Mouse (Mus musculus) liver, postnatal 0 days (tissue): ENCODE measurements around the gene Rnf225. TPM values are rescaled to one million over a fixed set of nuclear protein-coding genes. Genes with fewer than 3 reads are reported as not detected.

Experiments
- ATAC-seq: fragments of 200-750 bp; cut with Nextera tagmentation; 2 replicates; pipeline ENCODE4 v1.8.0; 2017; ENCODE audit warnings: mild to moderate bottlenecking, moderate library complexity
- DNase-seq: peaks from one replicate; pipeline ENCODE4 v3.0.0-alpha.2; 2016
- H3K27ac ChIP-seq: fragments of 300-500 bp; sonication (generic); 2 replicates; pipeline ENCODE4 v1.5.1; 2014; ENCODE audit warnings: antibody characterized with exemption, moderate library complexity, mild to moderate bottlenecking, low read depth
- H3K27me3 ChIP-seq: fragments of 300-500 bp; sonication (generic); 2 replicates; pipeline ENCODE4 v1.6.1; 2014; ENCODE audit warnings: low read length, control low read depth, mixed read lengths; ENCODE audit not compliant: insufficient read depth
- H3K36me3 ChIP-seq: fragments of 300-500 bp; sonication (generic); replicated peaks from 2 replicates; pipeline ENCODE4 v1.6.1; 2014; ENCODE audit warnings: mild to moderate bottlenecking, control low read depth, low read length, moderate library complexity, mixed read lengths; ENCODE audit not compliant: insufficient read depth
- H3K4me1 ChIP-seq: fragments of 300-500 bp; sonication (generic); 2 replicates; pipeline ENCODE4 v1.6.1; 2014; ENCODE audit warnings: antibody characterized with exemption, mild to moderate bottlenecking, control low read depth; ENCODE audit not compliant: insufficient read depth
- H3K4me2 ChIP-seq: fragments of 300-500 bp; sonication (generic); 2 replicates; pipeline ENCODE4 v1.6.1; 2014; ENCODE audit warnings: low read depth, mild to moderate bottlenecking, low read length, moderate library complexity, mixed read lengths
- H3K4me3 ChIP-seq: fragments of 300-500 bp; sonication (generic); 2 replicates; pipeline ENCODE4 v1.5.1; 2014; ENCODE audit warnings: low read depth, low read length
- H3K9ac ChIP-seq: fragments of 300-500 bp; sonication (generic); replicated peaks from 2 replicates; pipeline ENCODE4 v1.6.1; 2014; ENCODE audit warnings: mild to moderate bottlenecking, moderate library complexity
- H3K9me3 ChIP-seq: fragments of 300-500 bp; sonication (generic); 2 replicates; pipeline ENCODE4 v1.6.1; 2016; ENCODE audit warnings: mild to moderate bottlenecking, control low read depth, low read length, mixed read lengths
- CTCF ChIP-seq: sonication (generic); IDR thresholded peaks from 2 replicates; pipeline ENCODE4 v1.5.1; 2016; ENCODE audit warnings: antibody characterized with exemption, low read depth
- EP300 ChIP-seq: IDR thresholded peaks from 2 replicates; pipeline ENCODE4 v1.6.1; 2016; ENCODE audit warnings: antibody characterized with exemption, low read depth, mild to moderate bottlenecking
- WGBS: fragments of 180-500 bp; shearing (Covaris S2); extraction: QIAGEN DNeasy Blood & Tissue Kit; methylation state at CpG from one replicate; pipeline ENCODE4 v1.1.7; 2014; ENCODE audit not compliant: insufficient replicate concordance; 5-methylcytosine and 5-hydroxymethylcytosine counted together
- polyA plus RNA-seq: library from polyadenylated mRNA; unstranded; fragments of >200 nt; fragmentation: Nextera tagmentation; extraction: Ambion mirVana; gene quantifications from 2 replicates; pipeline ENCODE4 v1.2.1, GENCODE M21; 2015

Gene Rnf225
- polyA plus RNA-seq, 1 experiment from 2014 or later: 0.05 TPM

DNA sequence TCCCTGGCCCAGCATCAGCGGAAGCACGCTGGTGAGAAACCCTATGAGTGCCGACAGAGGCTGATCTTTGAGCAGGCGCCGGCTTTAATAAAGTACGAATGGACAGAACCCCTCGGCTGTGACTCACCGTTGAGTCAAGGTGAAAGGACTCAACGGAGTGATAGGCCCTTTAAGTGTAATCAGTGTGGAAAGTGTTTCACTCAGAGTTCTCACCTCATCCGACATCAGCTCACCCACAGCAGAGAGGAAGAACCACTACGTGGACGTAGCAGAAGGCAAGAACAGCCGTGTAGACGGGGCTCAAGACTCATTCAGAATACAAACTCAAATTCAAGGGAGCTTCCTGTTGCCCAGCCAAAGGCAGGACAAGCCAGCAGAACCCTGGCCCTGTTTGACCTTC, 36.3 kb upstream of the Rnf225 start:
- DNase-seq (no peak), ATAC-seq (no peak)
- TF ChIP-seq CTCF (no peak), EP300 (no peak)
- Histone ChIP-seq H3K4me2 (no peak overlapping the region), H3K9ac (no peak overlapping the region), H3K27me3 (no peaks in the 10 kb centered on the region), H3K9me3 (no peaks in the 10 kb centered on the region), H3K4me3 (no peak overlapping the region), H3K4me1 (no peaks in the 10 kb centered on the region), H3K27ac (no peak overlapping the region), H3K36me3 (peaks cover 28% of the 10 kb centered on the region)
- WGBS: 85% methylated on average over 14 of the region's 14 CpGs

DNA sequence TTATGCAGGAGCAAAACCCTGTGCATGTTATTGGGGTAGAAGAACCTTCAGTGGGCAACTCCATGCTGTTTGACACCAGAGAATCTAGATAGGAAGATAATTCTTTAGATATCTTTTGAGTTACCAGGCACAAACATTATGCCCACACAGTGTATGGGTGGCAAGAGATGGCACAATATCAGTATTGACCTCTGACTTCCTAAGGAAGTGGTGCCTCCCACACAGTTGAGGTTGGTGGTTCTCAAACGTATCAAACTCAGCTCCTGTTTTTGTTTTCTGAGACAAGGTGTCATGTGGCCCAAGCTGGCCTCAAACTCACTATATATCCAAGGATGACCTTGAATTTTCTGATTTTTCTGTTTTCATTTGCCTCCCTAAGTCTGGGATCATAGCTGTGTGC, 35.9 kb upstream of the Rnf225 start:
- Histone ChIP-seq H3K4me3 (no peak overlapping the region), H3K4me2 (no peak overlapping the region), H3K27me3 (no peaks in the 10 kb centered on the region), H3K36me3 (peaks cover 26% of the 10 kb centered on the region), H3K27ac (no peak overlapping the region), H3K4me1 (no peaks in the 10 kb centered on the region), H3K9me3 (no peaks in the 10 kb centered on the region), H3K9ac (no peak overlapping the region)
- DNase-seq (no peak), ATAC-seq (no peak)
- TF ChIP-seq CTCF: no peak
- TF ChIP-seq EP300: no peak
- WGBS: 45% methylated on average over 1 of the region's 1 CpGs

DNA sequence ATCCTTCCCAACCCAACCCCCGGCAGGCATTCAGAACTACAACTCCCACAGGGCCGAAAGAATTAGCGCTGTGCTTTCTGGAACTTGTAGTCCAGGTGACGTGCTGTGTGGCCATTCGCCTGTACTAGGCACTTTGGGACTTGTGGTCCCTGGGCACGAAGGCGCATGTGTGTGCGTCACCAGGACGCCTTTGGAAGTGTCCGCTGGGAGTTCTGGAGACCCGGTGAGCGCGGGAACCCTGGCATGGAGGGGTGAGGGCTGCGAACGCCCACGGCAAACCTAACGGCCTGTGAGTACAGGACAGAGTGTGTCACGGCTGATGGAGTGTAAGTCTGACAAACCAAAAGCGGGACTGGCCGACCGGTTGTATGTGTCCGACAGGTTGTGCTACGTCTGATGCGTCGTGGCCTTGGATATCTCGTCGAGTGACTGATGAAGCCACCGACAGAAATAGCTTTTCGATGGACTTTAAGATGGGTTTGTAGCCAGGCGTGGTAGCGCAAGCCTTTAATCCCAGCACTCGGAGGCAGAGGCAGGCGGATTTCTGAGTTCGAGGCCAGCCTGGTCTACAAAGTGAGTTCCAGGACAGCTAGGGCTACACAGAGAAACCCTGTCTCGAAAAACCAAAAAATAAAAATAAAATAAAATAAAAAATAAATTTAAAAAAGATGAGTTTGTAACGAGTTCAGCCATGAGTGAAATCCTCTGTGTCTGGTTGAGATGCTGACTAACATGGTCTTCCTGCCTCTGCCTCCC, 29.4 kb upstream of the Rnf225 start, which contains the start of gene Zscan22:
TSS of gene Zscan22 (plus strand) at position 161 of the 756 bp plus-strand sequence.
- Histone ChIP-seq H3K27me3 (no peaks in the 10 kb centered on the region), H3K4me1 (peaks cover 7% of the 10 kb centered on the region; the same call in 1 of the 2 replicates), H3K27ac (peak within 1 kb of the TSS; percentile 19; the same call in 1 of the 2 replicates), H3K36me3 (no peaks in the 10 kb centered on the region), H3K4me2 (peak within 1 kb of the TSS; percentile 69), H3K4me3 (peak within 1 kb of the TSS; percentile 58), H3K9me3 (no peaks in the 10 kb centered on the region), H3K9ac (peak within 1 kb of the TSS; percentile 60)
- WGBS: 5% methylated on average over 36 of the region's 36 CpGs
- DNase-seq (peak; percentile 88), ATAC-seq (peak; percentile 100)
- no peak for TF ChIP-seq CTCF
- TF ChIP-seq EP300: no peak

DNA sequence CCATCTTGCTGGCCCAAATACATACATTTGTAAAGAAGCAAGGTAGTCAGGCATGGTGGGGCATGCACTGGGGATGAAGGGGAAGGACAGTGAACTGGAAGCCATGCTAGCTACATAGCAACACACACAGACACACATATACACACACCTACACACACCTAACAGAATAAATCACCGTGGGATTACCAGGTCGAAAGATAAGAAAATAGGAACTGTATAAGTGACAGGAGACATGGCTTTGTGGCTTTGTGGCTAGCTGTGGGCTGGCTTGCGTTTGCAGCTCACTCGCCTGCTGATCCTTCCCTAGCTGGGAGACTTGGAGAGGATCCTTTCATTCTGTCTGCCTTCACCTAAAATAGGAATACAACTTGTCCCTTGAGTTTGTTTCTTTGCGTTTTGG, 25.7 kb upstream of the Rnf225 start:
- ATAC-seq (no peak), DNase-seq (no peak)
- H3K9me3 ChIP-seq: no peaks in the 10 kb centered on the region
- no peak overlapping the region for H3K4me3 ChIP-seq
- H3K9ac ChIP-seq: no peak overlapping the region
- H3K27me3 ChIP-seq: no peaks in the 10 kb centered on the region
- H3K36me3 ChIP-seq: peaks cover 9% of the 10 kb centered on the region
- H3K27ac ChIP-seq: no peak overlapping the region
- WGBS: 51% methylated on average over 5 of the region's 5 CpGs
- TF ChIP-seq CTCF (no peak), EP300 (no peak)
- no peak overlapping the region for H3K4me2 ChIP-seq
- H3K4me1 ChIP-seq: peaks cover 7% of the 10 kb centered on the region; the same call in 1 of the 2 replicates

DNA sequence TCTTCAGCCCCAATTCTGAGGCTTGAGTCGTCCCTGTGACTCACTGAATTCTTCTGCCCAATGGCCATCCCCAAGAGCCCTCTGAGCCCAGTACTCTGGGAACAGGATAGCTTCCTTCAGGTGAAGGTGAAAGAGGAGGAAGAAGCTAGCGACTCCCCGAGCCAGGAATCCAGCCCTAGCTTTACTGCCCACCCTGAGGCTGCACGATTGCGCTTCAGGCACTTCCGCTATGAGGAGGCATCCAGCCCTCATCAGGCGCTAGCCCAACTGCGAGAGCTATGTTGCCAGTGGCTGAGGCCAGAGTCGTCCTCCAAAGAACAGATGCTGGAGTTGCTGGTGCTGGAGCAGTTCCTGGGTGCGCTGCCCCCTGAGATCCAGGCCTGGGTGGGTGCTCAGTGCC, 23.6 kb upstream of the Rnf225 start:
- Histone ChIP-seq H3K9ac (no peak overlapping the region), H3K4me1 (peaks cover 3% of the 10 kb centered on the region; the same call in 1 of the 2 replicates), H3K9me3 (no peaks in the 10 kb centered on the region), H3K27me3 (no peaks in the 10 kb centered on the region), H3K36me3 (peaks cover 24% of the 10 kb centered on the region), H3K4me3 (0 out of 2 replicates have a peak overlapping the region, but pooled peaks have one; percentile 1), H3K27ac (no peak overlapping the region), H3K4me2 (peak overlapping the region; percentile 50)
- TF ChIP-seq EP300: no peak
- TF ChIP-seq CTCF: no peak
- DNase-seq: peak; percentile 24
- 40% methylated on average over 10 of the region's 10 CpGs for WGBS
- ATAC-seq: no peak; the same call in 1 of the 2 replicates

DNA sequence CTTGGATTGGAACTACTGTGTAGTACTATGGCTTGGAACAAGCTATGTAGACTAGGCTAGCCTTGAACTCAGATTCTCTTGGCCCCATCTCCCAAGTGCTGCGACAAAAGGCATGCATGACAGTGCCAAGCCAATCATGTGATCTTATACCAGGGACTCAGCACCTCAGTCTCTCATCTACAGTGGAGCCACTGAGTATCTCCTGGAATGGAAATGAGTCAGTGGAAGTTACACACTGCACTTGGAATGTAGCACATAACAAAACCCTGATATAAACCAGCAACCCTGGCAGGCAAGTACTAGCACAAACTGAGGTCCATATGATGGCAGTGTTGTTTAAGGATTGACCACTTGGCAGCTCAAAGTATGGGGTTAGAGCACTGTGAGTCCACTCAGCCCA, 22.1 kb upstream of the Rnf225 start:
- 84% methylated on average over 1 of the region's 1 CpGs for WGBS
- TF ChIP-seq CTCF (no peak), EP300 (no peak)
- no peak for DNase-seq
- Histone ChIP-seq H3K4me3 (no peak overlapping the region), H3K9me3 (no peaks in the 10 kb centered on the region), H3K4me2 (no peak overlapping the region), H3K4me1 (peaks cover 6% of the 10 kb centered on the region; the same call in 1 of the 2 replicates), H3K27ac (no peak overlapping the region), H3K36me3 (peaks cover 24% of the 10 kb centered on the region), H3K9ac (no peak overlapping the region), H3K27me3 (no peaks in the 10 kb centered on the region)
- no peak for ATAC-seq
